Mouse (Mus musculus): ENCODE results near the gene Hnrnpul1.
A peak's percentile ranks its signal among the peaks of the same experiment; 100 is the strongest.
"Not testable (repeated sequence)": the region's sequence is repeated elsewhere in the genome, so short reads cannot be mapped to it uniquely, and the experiment has no call there.

The Hnrnpul1 gene

DNA sequence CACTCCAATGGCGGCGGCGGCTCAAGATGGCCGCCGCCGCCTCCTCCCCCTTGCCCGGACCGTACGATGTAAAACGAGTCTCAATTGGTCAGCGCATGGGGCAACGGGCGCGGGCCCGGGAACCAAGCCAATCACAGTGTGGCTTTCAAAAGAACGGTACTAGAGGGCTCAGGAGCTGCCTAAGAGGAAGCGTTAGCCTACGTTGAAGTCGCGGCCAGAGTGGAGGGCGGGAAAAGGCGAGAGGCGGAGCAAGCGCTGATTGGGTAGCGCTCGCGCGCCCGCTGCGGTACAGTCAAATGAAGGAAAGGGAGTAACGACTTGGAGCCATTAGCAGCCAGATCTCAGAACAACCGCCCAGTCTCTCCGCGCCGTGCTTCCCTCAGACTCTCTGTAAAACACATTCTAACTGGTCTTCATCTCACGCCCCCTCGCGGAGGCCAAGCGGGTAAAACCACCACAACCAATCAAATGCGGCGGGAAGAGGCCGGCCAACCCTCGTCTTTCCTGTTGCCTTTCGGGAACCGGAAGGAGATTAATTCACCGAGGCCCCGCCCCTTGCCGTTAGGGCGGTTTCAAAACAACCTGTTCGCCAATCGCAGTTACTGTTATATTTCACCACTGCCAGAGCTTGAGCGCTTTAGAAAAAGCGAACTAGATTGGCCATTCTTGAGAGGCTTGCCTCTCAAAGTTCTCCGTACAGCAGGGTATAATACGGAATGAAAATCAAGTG, at the start of gene Hnrnpul1:
TSS of gene Hnrnpul1 (minus strand) at position 20 of the 730 bp plus-strand sequence.
- DNase-seq, result peak; percentile 99

DNA sequence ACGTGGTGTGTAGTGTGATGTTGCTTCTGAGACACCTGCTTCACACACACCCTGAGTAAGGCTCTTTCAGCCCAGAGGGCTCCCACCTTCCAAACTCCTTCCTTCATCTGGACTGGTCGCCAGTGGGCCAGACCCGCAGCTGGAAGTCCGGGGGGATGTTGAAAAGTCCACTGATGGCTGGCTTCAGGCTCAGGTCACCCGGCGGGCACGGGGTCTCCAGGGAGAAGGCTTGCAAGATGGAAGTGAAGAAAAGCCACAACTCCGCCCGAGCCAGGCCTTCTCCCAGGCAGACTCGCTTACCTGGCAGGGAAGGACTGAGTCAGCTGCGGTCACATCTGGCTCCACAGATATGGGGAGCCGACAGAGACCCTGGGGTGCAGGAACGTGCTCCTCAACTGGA, 48.9 kb upstream of the Hnrnpul1 start:
- no peak for DNase-seq

DNA sequence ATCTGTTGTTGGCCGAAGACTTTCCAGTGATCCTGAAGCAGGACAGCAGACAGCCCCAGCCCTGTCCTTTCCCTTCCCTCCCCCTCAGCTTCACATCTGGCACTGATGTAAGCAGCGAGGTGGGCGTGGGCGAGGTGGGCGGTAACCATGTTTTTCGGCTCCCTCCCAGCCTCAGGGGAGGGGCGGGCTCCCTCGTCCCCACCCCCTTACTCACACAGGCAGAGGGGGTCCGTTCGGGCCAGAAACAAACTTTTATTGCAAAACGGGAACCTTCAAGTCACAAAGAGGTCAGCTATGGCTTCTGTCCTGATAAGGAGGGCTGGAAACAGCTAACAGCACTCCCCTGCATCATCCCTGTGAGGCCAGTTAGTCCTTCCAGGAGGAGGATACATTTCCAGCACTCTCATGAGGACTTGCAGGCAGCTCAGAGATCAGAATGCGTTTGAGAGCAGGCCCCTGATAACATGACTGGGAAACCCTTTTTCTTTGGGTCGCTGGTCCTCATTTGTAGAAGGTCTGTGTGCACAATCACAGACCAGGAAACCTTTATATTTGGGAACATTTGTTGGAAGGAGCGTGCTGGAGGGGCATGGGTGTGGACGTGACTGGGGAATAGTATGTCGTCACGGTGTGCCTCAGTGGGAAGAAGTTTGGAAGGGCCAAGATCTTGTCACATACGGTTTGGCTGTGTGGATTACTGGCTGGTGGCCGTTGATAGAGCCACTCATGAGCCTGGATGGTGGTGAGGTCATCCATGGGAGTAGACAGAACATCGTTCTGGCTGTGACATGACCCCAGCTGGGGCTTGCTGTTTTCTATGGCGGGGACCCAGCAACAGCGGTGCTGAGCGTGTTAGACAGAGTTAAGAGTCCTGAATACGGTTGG, 47.9 kb upstream of the Hnrnpul1 start:
- DNase-seq, result no peak

DNA sequence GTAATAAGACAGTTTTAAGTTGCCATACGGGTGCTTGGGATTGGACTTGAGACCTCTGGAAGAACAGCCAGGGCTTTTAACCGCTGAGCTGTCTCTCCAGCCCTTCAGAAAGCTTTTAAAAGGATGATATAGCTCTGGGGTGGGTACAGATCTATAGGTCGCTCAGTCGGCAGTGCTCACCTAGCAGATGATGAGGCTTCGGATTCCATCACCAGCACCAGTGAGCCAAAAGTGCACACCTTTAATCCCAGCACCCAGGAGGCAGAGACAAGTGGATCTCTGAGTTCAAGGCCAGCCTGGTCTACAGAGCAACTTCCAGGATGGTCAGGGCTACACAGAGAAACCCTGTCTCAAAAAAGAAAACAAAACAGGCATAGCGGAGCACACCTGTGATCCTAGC, 46.5 kb upstream of the Hnrnpul1 start:
- DNase-seq, result no peak

DNA sequence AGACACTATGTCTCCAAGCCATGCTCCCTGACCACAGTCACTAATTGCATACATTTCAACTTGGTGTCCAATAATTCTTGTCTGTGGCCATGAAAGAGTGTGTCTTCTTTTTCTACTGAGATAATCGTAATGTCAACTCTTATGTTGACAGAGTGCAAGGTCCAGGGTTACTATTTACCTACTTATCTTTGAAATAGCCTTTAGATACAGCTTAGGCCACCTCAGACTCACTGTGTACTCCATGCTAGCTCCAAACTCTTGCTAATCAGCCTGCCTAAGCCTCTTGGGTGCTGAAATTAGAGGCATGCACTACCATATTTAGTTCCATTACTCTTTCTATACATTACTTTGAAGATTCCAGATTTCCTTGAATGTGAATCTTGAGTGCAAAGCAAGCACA, 44.8 kb upstream of the Hnrnpul1 start:
- no peak for DNase-seq

DNA sequence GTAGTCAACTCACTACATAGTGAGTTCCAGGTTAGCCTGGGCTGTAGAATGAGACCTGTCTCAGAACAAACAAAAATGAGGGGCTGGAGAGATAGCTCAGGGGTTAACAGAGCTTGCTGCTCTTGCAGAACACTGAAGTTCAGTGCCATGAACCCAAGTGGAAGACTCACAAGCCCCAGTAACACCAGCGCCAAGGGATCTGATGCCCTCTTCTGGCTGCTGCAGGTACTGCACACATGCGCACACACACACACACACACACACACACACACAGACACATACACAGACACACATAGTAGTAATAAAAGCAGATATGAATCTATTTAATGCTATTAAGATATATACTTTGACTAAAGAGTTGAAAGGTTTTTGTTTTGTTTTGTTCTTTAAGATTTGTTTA, 44.0 kb upstream of the Hnrnpul1 start:
- no peak for DNase-seq

DNA sequence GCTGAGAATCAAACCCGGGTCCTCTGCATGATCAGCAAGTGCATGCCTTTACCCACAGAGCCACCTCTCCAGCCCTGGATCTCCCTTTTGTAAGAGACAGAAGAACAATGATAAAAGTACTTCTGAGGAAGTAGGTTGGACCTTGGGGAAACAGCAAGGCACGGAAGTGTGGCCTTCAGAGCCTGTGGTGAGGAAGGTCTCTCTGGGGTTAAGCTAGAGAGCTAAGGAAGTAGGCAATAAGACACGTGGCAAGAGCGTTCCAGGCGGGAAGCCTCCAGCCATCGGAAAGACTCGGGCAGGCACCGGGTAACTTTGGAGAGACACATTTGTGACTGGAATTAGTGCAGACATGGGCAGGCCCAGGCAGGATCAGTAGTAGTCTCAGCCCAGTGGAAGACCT, 40.2 kb upstream of the Hnrnpul1 start:
- DNase-seq, result no peak

DNA sequence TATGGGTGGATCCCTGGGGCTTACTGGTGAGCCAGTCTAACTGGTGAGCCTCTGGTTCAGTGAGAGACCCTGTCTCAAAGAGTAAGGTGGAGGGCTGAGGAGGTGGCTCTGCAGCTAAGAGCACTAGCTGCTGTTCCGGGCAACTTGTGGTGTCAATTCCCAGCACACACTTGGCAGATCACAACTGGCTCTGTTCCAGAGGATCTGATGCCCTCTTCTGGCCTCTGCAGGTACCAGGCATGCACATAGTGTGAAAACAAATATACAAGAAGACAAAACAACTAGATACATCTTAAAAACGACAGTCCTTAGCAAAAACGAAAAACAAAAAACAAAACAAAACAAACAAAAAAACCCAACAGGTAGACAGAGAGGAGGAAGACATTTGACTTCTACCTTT, 39.1 kb upstream of the Hnrnpul1 start:
- DNase-seq, result no peak

DNA sequence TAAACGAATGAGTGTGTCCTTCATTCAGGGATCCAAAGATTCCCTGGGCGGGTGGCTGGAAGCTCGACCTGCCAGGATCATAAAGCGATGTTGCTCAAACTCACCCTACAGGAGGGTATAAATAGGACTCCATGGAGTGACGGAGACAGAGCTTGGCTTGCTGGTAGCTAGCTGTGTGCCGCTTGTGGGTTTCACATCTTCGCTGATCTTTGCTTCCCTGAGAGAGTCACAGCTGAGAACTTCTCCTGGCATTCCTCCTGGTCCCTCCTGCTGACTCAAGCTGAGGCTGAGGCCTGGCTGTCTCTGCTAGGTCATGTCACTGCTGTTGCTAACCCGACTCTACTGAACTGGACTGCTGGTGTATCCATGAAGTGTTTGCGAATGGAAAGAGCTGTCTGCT, 38.4 kb upstream of the Hnrnpul1 start:
- DNase-seq, result not testable (repeated sequence)

DNA sequence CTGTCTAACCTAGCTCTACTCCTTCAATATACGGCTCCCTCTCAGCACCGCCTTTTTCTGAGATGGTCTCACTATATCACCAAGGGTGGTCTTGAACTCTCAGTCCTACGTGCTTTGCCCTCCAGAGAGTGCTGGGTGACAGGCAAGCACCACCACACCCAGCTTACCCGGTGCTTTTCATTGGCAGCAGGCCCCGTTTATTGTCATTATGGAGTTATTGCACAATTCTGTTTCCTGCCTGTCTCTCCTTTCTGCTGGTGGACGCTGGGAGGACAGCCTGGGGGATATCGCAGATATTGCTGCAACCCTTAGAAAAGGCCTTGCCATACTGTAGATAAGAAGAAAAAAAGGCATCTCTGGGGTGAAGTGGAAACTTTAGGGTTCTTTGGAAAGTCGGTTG, 36.1 kb upstream of the Hnrnpul1 start:
- DNase-seq, result no peak

DNA sequence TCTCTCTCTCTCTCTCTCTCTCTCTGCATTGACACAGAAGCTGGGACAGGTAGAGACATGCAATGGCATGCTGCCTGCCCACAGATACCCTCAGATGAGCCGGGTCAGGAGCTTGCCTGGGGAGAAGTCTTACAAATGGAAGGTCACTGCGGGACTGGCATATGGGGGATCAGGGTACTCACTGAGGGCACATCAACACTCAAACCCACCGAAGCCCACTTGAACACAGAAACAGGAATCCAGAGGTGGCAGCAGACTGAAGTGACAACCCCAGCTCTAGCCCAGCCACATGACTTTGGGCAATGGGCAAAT, 34.5 kb upstream of the Hnrnpul1 start:
- no peak for DNase-seq

DNA sequence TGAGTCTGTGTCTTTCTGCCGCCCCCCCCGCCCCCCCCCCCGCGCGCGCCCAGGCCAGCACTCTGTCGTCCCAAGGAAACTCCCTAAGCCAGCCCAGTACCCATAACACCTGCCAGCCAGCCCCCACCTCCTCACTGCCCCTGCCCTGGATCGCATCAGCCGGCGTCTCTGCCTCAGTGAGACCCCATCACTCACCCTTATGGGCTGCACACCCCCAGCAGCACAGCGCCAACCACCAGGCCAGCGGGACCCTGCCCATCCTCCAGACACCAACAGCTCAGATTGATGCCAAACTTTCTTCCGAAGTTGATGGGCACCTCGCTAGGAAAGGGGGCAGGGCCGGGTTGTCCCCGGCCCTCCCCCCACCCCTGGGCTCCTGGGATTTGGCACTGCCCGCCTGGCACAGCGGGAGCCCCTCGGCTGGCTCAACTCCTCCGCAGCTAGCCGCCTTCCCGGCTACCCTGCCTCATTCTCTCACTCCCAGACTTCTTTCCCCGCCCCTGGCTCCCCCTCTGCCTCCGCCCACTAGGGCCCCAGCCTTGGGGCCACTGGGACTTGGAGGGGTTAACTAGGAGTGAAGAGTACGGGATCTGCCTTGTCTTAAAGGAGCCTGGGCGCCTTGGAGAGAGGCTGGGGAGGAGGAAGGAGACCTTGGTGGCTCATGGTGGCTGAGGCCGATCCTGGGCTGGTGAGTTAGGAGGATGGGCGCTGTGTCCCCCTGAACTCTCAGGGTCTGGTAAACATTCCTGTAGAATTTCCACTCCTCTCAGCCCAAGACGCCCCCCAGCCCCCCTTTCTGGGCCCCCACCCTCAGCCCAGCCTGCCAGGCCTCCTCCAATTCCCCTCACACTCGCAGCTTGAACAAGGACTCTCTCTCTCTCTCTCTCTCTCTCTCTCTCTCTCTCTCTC, 33.9 kb upstream of the Hnrnpul1 start, which contains the start of gene Axl:
TSS of gene Axl (minus strand) at position 486 of the 909 bp plus-strand sequence.
- DNase-seq, result peak; percentile 46

DNA sequence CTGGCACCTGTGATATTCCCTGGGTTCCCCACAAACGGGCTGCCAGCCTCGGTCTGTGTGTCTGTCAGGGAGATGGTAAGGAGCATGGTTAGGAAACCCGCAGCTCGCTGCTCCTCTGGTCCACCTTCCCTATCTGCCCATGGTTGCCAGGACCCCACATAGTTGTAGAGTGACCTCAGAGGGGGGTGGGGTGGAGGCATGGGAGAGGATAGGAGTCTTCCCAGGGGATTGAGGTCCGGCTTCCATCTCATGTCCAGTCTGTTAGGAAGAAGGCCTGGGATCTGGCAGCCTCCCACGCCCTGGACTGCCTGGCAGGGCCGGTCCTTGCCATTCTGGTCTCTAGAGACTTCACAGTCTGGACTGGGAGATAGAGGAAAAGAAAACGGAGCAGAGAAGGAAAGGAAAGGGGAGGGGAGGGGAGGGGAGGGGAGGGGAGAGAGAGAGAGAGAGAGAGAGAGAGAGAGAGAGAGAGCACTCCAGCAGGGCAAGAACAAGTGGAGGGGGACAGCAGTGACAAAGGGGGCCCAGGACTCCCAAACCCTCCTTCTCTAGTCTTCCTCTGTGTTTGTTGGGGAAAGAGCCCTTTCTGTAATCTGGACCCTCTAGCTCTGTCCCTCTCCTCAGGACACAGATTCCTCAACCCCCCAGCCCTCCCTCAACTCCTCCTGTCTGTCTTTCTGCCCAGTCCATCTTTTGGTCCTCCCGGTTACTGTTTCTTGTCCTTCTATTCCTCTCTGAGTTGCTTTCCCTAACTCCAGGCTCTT, 33.1 kb upstream of the Hnrnpul1 start:
- no peak for DNase-seq

DNA sequence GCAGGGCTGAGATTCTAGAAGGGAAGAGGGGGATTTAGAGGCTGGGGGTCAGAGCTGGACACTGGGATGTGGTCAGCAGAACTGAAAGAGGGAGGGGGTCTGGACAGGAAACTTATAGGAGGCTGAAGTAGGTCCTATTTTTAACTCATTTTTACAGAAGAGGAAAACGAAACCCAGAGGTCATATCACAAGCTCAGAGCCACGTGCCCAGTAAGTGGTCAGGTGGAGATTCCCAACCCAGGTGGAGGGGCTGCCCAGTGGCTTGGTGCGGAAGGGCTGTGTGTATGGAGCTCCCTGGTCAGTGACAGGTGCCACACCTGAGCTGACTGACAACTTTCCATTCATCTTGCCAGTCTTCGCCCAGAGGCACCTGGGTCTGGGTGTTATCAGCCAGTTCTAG, 32.4 kb upstream of the Hnrnpul1 start:
- no peak for DNase-seq

DNA sequence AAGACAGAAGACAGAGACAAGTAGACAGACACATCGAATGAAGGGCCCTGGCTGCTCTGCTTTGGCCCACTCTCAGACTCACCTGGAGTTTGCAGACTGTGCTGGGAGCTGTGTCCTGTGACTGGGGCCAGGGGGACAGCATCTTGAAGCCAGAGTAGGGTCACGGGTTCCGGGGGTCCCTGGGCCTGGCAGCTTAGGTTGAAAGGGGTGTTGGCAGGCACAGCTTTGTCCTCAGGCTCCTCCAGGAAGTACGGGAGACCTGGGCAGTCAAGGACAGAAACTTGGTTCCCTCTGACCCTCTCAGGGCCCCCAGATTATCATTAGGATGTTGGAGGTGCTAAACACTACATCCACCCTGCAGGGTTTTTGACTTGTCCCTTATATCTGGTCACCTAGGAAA, 31.2 kb upstream of the Hnrnpul1 start:
- DNase-seq, result no peak

DNA sequence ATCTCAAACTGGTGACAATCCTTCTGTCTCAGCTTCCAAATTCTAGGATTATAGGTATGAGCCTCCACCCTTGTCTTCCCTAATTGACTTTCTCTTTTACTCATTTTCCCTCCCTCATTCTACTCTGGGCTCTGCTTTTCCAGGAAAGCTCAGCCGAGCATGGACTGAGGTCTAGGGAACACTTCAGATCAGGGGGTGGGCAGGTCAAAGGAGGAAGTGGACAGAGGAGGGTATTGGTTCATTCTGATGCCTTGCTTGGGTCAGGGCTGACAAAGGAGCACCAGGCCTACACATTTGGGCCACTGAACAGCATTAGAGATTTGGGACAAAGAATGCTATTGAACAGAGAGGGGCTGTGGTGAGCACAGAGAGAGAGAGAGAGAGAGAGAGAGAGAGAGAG, 30.3 kb upstream of the Hnrnpul1 start:
- no peak for DNase-seq

DNA sequence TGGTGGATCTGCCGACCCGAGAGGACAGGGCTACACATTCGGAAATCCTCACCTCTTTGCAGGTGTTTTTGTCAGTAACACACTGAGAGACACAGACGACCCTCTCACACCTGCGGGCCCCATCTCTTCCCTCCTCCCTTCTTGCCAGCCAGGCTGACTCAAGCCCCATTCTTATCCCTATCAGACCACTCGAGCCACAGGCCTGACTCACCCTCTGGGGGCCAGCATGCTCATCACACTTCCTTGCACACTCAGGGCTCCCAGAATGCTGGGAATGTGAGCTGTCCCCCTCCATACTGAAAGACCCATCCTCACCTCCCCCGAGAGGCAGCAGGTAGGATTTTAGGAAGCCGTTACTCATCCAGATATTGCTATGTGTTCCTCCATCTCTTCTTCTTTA, 29.2 kb upstream of the Hnrnpul1 start:
- DNase-seq, result no peak

DNA sequence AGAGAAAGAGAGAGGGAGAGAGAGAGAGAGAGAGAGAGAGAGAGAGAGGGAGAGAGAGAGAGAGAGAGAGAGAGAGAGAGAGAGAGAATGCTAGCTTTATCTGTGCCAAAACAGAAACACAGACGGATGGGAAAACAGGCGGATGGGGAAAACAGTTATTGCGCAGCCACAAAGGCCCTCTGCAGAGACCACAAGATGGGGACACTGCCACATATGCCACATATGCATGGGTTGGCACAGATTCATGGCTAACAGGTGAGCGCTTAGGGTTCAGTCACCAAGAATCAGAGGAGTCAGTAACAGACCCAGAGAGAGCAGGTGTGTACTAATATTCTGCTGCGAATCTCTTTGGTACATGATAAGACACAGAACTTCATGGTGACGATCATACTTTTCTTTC, 28.2 kb upstream of the Hnrnpul1 start:
- DNase-seq, result no peak

DNA sequence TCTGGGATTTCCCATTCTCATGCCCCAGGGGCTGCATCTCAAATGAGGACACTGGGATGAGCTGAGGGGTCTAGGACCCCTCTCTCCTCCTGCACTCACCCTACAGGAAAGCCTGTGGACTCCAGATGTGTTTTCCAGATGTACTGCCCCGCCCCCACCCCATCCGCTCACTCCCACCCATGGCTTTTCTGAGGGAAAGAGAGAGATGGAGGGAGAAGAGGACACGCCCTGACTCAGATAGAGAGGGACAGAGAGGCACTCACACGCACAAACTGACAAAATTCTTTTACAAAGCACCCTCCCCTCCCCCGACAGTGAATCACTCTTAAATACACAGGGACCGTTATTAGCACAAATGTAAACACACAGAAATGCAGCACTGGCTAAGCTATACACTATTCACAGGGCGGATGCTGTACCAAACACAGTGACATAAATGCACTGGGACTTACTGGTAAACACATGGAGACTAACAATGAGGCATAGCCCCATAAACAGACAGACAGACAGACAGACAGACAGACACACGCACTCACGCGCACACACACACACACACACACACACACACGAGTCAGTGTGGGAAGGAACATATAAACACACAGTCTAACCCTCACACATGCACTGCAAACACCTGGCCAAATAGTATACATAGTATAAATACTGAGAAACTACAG, 27.5 kb upstream of the Hnrnpul1 start:
- DNase-seq, result no peak

DNA sequence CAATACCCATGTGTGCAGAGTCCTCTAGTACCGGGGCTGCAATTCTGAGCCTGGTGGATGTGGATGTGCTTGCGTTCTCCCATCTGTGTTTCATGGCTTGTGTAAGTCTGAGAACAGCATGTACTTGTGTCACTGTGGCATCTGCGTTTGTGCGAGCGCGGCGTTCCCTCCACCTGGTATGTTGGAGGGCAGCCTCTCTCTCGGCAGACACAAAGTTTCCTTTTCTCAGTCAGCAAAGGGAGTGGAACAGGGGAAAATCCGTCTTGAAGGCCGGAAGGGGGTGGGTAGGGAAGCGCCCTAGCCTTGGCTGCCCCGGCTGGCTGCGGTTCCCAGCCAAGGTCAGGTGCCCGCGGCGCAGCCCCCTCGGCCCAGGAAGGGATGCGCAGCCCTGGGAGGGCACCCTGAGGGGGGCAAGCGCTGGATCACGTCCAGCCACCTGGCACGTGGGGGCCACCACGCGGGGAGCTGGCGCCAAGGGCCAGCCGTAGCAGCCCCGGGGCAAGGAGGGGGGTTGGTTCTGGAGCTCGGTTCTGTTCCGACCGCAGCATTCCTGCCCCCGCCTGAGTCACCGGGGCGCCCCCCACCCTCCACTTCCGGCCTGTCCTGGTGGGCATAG, 26.9 kb upstream of the Hnrnpul1 start:
- peak; percentile 38 for DNase-seq

DNA sequence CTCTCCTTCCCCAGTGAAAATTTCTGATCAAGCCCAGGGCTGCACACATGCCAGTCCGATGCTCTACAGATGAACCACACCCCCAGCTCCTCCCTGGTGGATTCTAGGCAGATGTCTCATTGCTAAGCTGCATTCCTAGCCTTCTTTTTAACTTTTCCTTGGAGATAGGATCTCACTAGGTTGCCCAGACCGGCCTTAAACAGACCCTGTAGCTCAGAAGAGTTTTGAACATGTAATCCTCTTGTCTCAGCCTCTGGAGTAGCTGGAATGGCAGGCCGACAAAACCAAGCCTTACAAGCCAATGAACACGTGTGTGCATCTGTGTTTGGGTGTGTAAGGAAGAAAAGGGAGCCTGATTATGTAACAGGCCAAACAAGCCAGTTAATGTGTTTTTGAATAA, 26.2 kb upstream of the Hnrnpul1 start:
- no peak for DNase-seq

DNA sequence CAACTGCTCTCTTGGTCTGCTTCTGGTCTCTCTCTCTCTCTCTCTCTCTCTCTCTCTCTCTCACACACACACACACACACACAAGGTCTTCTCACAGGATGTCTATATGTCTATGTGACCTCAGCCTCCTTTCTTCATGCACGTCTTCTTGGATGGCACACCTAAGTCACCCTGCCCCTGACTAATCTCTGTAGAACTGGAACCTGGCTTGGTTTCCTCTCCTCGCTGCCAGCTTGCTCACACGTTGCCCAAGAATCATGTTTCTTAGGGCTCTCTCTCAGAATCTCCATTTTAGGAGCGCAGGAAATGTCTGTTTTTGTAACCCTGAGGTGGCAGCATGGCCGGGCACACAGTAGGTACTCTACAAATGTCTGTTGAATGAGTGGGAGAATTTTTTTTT, 25.5 kb upstream of the Hnrnpul1 start:
- DNase-seq, result no peak

Measured in right cerebral cortex, postnatal 25 days (tissue).